Mouse (Mus musculus) MN1 (cell line): ENCODE data around the gene Rfx3.

Experiments
- DNase-seq: peaks from one replicate; pipeline ENCODE4 v3.0.0-alpha.2; 2016; ENCODE audit warnings: low spot score

Gene Rfx3

GRCm38 (mm10) chr19:27905172-27905571 is 105.8 kb downstream of the Rfx3 start:
- DNase-seq: no peak

- peak; percentile 77 for DNase-seq
Measured at GRCm38 (mm10) chr19:27904655-27905054, 106.3 kb downstream of the Rfx3 start.

GRCm38 (mm10) chr19:27904209-27904608 is 106.8 kb downstream of the Rfx3 start:
- DNase-seq: peak; percentile 33

- peak; percentile 11 for DNase-seq
Measured at GRCm38 (mm10) chr19:27902601-27903000, 108.4 kb downstream of the Rfx3 start.

GRCm38 (mm10) chr19:27901693-27902092 is 109.3 kb downstream of the Rfx3 start:
- DNase-seq: no peak

- no peak for DNase-seq
Measured at GRCm38 (mm10) chr19:27884520-27884919, 126.4 kb downstream of the Rfx3 start.

- DNase-seq: no peak
Measured at GRCm38 (mm10) chr19:27877429-27877828, 133.5 kb downstream of the Rfx3 start.

GRCm38 (mm10) chr19:27870794-27871193 is 140.2 kb downstream of the Rfx3 start:
- no peak for DNase-seq

- DNase-seq: no peak
Measured at GRCm38 (mm10) chr19:27859641-27860040, 151.3 kb downstream of the Rfx3 start.

GRCm38 (mm10) chr19:27848946-27849345 is 162.0 kb downstream of the Rfx3 start:
- DNase-seq: no peak

- no peak for DNase-seq
Measured at GRCm38 (mm10) chr19:27847055-27847454, 163.9 kb downstream of the Rfx3 start.

GRCm38 (mm10) chr19:27838635-27839034 is 172.3 kb downstream of the Rfx3 start:
- DNase-seq: no peak

GRCm38 (mm10) chr19:27838041-27838440 is 172.9 kb downstream of the Rfx3 start:
- DNase-seq: no peak

- DNase-seq: no peak
Measured at GRCm38 (mm10) chr19:27832448-27832847, 178.5 kb downstream of the Rfx3 start.

GRCm38 (mm10) chr19:27828316-27828715 is 182.7 kb downstream of the Rfx3 start:
- no peak for DNase-seq

- no peak for DNase-seq
Measured at GRCm38 (mm10) chr19:27817661-27818060, 193.3 kb downstream of the Rfx3 start.

GRCm38 (mm10) chr19:27780030-27780429 is 230.9 kb downstream of the Rfx3 start:
- no peak for DNase-seq

GRCm38 (mm10) chr19:27770716-27771265 is 240.2 kb downstream of the Rfx3 start:
- DNase-seq: no peak

GRCm38 (mm10) chr19:27768444-27768843 is 242.5 kb downstream of the Rfx3 start:
- no peak for DNase-seq

- no peak for DNase-seq
Measured at GRCm38 (mm10) chr19:27760309-27760708, 250.7 kb downstream of the Rfx3 start.

GRCm38 (mm10) chr19:27759347-27759746 is 251.6 kb downstream of the Rfx3 start:
- no peak for DNase-seq

- no peak for DNase-seq
Measured at GRCm38 (mm10) chr19:27747301-27747700, 263.7 kb downstream of the Rfx3 start.

GRCm38 (mm10) chr19:27738908-27739307 is 272.1 kb downstream of the Rfx3 start:
- no peak for DNase-seq

GRCm38 (mm10) chr19:27736571-27736970 is 274.4 kb downstream of the Rfx3 start:
- DNase-seq: no peak

GRCm38 (mm10) chr19:27718931-27719330 is 292.0 kb downstream of the Rfx3 start:
- DNase-seq: no peak
